Mouse (Mus musculus) adrenal gland, postnatal 0 days (tissue): ENCODE measurements around the gene Rab33a. TPM values are rescaled to one million over a fixed set of nuclear protein-coding genes. Genes with fewer than 3 reads are reported as not detected.

ENCODE experiments used
- polyA plus RNA-seq: library from polyadenylated mRNA; unstranded; fragments of >200 nt; fragmentation: Nextera tagmentation; extraction: Ambion mirVana; gene quantifications from 2 replicates; pipeline ENCODE4 v1.2.1, GENCODE M21; 2015

Rab33a gene
- 46.1 and 61.0 TPM in 2 replicates for polyA plus RNA-seq

DNA sequence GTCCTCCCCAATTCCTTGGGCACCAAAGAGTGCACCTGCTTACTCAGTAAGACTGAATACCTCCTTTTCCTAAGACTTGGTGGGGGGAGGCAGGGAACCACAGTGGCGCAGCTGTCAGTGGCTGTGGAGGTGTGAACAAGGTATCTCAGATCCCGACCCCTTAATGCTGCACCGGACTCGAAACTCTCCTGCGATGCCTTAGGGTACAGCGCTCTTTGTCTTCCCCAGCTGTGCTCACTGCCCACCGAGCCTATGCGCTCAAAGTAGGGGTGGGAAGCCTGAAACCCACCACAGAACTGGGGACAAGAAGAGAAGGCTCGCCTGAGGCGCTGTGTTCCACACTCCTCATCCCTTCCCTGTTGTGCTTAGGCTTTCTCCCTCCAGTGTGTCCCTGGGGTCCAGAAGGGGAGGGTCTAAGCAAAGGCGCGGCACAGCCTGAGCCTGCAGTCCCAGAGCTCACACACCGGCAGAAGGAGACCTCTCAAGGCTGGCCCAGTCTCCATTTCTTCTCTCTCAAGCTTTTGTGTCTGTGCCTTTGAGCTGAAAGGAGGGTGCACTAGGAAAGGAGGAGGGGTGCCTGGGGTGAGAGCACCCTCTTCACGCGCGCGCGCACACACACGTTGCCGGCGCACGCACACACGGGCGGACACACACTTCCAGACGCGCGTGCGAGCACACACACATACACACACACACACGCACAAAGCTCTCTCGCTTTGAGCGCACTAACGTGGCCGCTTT lies at the start of gene Rab33a:
TSS of gene Rab33a (plus strand) at position 478 of the 741 bp plus-strand sequence.

GRCm38 (mm10) chrX:48513166-48513807 lies 5.8 kb upstream of the Rab33a start, which contains the start of gene Aifm1:
Aifm1 (minus strand) TSS chrX:48513563.

Other genes starting within 250 kb of the Rab33a start
- gene Bcorl1, start 177.9 kb upstream of the Rab33a start, polyA plus RNA-seq, result 1.9 and 2.5 TPM in 2 replicates
- gene Elf4, start 56.2 kb upstream of the Rab33a start, polyA plus RNA-seq, result 2.7 and 3.2 TPM in 2 replicates
- gene Aifm1, start 5.7 kb upstream of the Rab33a start, polyA plus RNA-seq, result 77.5 and 172 TPM in 2 replicates
- gene Zfp280c, start 75.2 kb downstream of the Rab33a start, polyA plus RNA-seq, result 4.9 and 5.4 TPM in 2 replicates
- gene Slc25a14, start 104.1 kb downstream of the Rab33a start, polyA plus RNA-seq, result 17.7 and 21.0 TPM in 2 replicates
- 0.23 and 0.32 TPM in 2 replicates for gene Gpr119, start 155.2 kb downstream of the Rab33a start, polyA plus RNA-seq
- gene Rbmx2, start 175.7 kb downstream of the Rab33a start, polyA plus RNA-seq, result 12.1 and 13.7 TPM in 2 replicates